Mouse (Mus musculus) forebrain, embryonic 16.5 days (tissue): ENCODE measurements around the gene Adgra3. TPM values are rescaled to one million over a fixed set of nuclear protein-coding genes. Genes with fewer than 3 reads are reported as not detected.

Source experiments
- ATAC-seq: fragments of 200-750 bp; cut with Nextera tagmentation; 2 replicates; pipeline ENCODE4 v1.8.0; 2017; ENCODE audit warnings: mild to moderate bottlenecking, moderate library complexity
- H3K27ac ChIP-seq: fragments of 300-500 bp; sonication (generic); 2 replicates; pipeline ENCODE4 v1.5.1; 2014; ENCODE audit warnings: low read length, control low read depth
- H3K27me3 ChIP-seq: fragments of 300-500 bp; sonication (generic); replicated peaks from 2 replicates; pipeline ENCODE4 v1.6.1; 2014; ENCODE audit warnings: low read length; ENCODE audit not compliant: control insufficient read depth, insufficient read depth
- H3K36me3 ChIP-seq: fragments of 300-500 bp; sonication (generic); 2 replicates; pipeline ENCODE4 v1.6.1; 2014; ENCODE audit not compliant: control insufficient read depth, insufficient read depth
- H3K4me1 ChIP-seq: fragments of 300-500 bp; sonication (generic); replicated peaks from 2 replicates; pipeline ENCODE4 v1.6.1; 2014; ENCODE audit warnings: low read length; ENCODE audit not compliant: control insufficient read depth, insufficient read depth
- H3K4me2 ChIP-seq: fragments of 300-500 bp; sonication (generic); 2 replicates; pipeline ENCODE4 v1.6.1; 2014; ENCODE audit warnings: mild to moderate bottlenecking, low read length, control low read depth
- H3K4me3 ChIP-seq: fragments of 300-500 bp; sonication (generic); replicated peaks from 2 replicates; pipeline ENCODE4 v1.5.1; 2014; ENCODE audit warnings: mild to moderate bottlenecking, low read length, control low read depth
- H3K9ac ChIP-seq: fragments of 300-500 bp; sonication (generic); replicated peaks from 2 replicates; pipeline ENCODE4 v1.6.1; 2014; ENCODE audit warnings: low read depth, low read length, control low read depth
- H3K9me3 ChIP-seq: fragments of 300-500 bp; sonication (generic); 2 replicates; pipeline ENCODE4 v1.6.1; 2016; ENCODE audit warnings: low read length; ENCODE audit not compliant: control insufficient read depth
- WGBS: fragments of 180-500 bp; shearing (Covaris S2); extraction: QIAGEN DNeasy Blood & Tissue Kit; methylation state at CpG from one replicate; pipeline ENCODE4 v1.1.7; 2014; 5-methylcytosine and 5-hydroxymethylcytosine counted together
- polyA plus RNA-seq: library from polyadenylated mRNA; unstranded; fragments of >200 nt; fragmentation: Nextera tagmentation; extraction: Ambion mirVana; gene quantifications from 2 replicates; pipeline ENCODE4 v1.2.1, GENCODE M21; 2015

Gene Adgra3
- 18.5 and 19.6 TPM in 2 replicates for polyA plus RNA-seq

- Histone ChIP-seq H3K4me3 (peak within 1 kb of the TSS; percentile 62), H3K27me3 (no peaks in the 10 kb centered on the region), H3K36me3 (no peaks in the 10 kb centered on the region), H3K9ac (peak within 1 kb of the TSS; percentile 85), H3K9me3 (no peaks in the 10 kb centered on the region), H3K4me1 (peaks cover 21% of the 10 kb centered on the region), H3K4me2 (peak within 1 kb of the TSS; percentile 73), H3K27ac (peak within 1 kb of the TSS; percentile 67)
- ATAC-seq = peak; percentile 89
- WGBS = under 1% methylated on average over 74 of the region's 113 CpGs
These were observed at the start of gene Adgra3 for GRCm38 (mm10) chr5:50058421-50059286. Gene Adgra3, minus strand, starts transcription at chr5:50059006.

DNA sequence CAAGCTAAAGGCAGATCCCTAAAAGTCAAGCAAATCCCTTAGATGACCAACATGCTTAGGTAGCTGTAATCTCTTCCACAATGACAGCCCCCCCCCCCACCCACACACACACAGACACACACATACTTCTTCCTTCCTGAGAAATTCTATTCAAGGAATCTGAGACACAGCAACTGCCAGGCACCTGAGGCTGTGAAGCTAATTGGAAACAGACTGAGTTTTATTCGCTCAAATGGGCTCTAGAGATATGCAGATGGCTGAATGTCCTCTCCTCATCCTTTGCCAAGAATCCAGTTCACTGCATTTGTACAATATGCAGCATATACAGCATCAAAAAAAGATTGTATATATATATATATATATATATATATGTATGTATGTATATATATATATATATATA is 24.6 kb upstream of the Adgra3 start:
- no peaks in the 10 kb centered on the region for H3K4me1 ChIP-seq
- H3K4me2 ChIP-seq = no peak overlapping the region
- no peak overlapping the region for H3K27ac ChIP-seq
- WGBS = 67% methylated on average over 1 of the region's 1 CpGs
- H3K36me3 ChIP-seq = no peaks in the 10 kb centered on the region
- H3K4me3 ChIP-seq = no peak overlapping the region
- H3K9ac ChIP-seq = no peak overlapping the region
- ATAC-seq = no peak
- no peaks in the 10 kb centered on the region for H3K27me3 ChIP-seq
- no peaks in the 10 kb centered on the region for H3K9me3 ChIP-seq

GRCm38 (mm10) chr5:50074245-50074644 is 15.4 kb upstream of the Adgra3 start:
- H3K4me1 ChIP-seq = no peaks in the 10 kb centered on the region
- ATAC-seq = no peak
- no peaks in the 10 kb centered on the region for H3K27me3 ChIP-seq
- H3K27ac ChIP-seq = no peak overlapping the region
- no peak overlapping the region for H3K4me2 ChIP-seq
- no peak overlapping the region for H3K4me3 ChIP-seq
- no peak overlapping the region for H3K9ac ChIP-seq
- no peaks in the 10 kb centered on the region for H3K9me3 ChIP-seq
- no peaks in the 10 kb centered on the region for H3K36me3 ChIP-seq

DNA sequence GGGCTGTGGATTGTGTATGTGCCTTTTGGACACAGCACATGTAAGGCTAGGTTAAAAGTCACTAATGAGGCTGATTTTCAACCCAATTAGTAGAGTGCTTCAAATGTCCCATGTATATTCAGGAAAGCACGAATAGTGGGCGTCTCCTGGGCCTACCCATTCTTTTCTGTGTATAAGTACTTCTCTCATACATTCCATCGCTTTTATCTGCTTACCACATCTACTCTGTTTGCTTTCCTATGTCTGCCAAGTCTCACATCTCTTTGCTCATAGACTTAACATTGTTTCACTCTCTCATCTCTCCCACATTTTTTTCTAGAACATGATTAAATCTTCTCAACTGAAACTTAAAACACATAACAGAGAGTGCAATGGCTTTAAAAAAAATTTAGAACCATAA is 5.4 kb upstream of the Adgra3 start:
- WGBS = 83% methylated on average over 3 of the region's 3 CpGs
- no peak overlapping the region for H3K9ac ChIP-seq
- no peaks in the 10 kb centered on the region for H3K27me3 ChIP-seq
- ATAC-seq = no peak
- no peaks in the 10 kb centered on the region for H3K9me3 ChIP-seq
- H3K4me3 ChIP-seq = no peak overlapping the region
- no peaks in the 10 kb centered on the region for H3K36me3 ChIP-seq
- no peak overlapping the region for H3K27ac ChIP-seq
- 0 out of 2 replicates have a peak, but pooled peaks cover 5% of the 10 kb centered on the region for H3K4me1 ChIP-seq
- H3K4me2 ChIP-seq = no peak overlapping the region

GRCm38 (mm10) chr5:50059586-50059985 is 780 bp upstream of the Adgra3 start:
- no peaks in the 10 kb centered on the region for H3K9me3 ChIP-seq
- no peak overlapping the region for H3K9ac ChIP-seq
- no peaks in the 10 kb centered on the region for H3K27me3 ChIP-seq
- no peak for ATAC-seq
- H3K4me2 ChIP-seq = peak overlapping the region; percentile 73
- H3K36me3 ChIP-seq = no peaks in the 10 kb centered on the region
- peaks cover 21% of the 10 kb centered on the region for H3K4me1 ChIP-seq
- WGBS = 89% methylated on average over 7 of the region's 7 CpGs
- H3K27ac ChIP-seq = no peak overlapping the region
- no peak overlapping the region for H3K4me3 ChIP-seq

- H3K4me1 ChIP-seq = peaks cover 21% of the 10 kb centered on the region
- H3K9me3 ChIP-seq = no peaks in the 10 kb centered on the region
- ATAC-seq = no peak; the same call in 1 of the 2 replicates
- under 1% methylated on average over 26 of the region's 26 CpGs for WGBS
- H3K36me3 ChIP-seq = no peaks in the 10 kb centered on the region
- H3K4me3 ChIP-seq = peak overlapping the region; percentile 62
- no peaks in the 10 kb centered on the region for H3K27me3 ChIP-seq
- H3K9ac ChIP-seq = peak overlapping the region; percentile 85
- H3K4me2 ChIP-seq = peak overlapping the region; percentile 73
- H3K27ac ChIP-seq = no peak overlapping the region; the same call in 1 of the 2 replicates
These were observed 990 bp downstream of the Adgra3 start for GRCm38 (mm10) chr5:50057612-50058420.

DNA sequence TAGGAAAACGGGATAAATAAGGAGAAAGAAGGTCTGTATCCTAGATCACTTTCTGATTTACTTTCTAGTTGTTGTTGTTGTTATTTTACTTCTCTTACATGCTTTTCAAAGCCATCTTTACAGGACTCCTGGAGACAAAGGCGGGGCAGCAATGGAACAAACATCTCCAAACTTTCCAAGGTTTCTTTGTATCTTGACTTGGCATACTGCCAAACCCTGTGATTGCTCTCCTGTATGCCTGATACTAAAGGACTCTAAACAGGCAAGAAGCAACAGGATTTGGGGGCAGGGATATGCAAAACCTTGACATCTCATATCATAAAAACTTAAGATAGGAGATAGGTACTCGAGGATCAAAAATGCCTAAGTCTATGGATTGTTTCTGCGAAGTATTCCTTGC is 6.3 kb downstream of the Adgra3 start:
- ATAC-seq = peak; percentile 26; the same call in 1 of the 2 replicates
- H3K4me3 ChIP-seq = no peak overlapping the region
- H3K27me3 ChIP-seq = no peaks in the 10 kb centered on the region
- no peaks in the 10 kb centered on the region for H3K9me3 ChIP-seq
- H3K36me3 ChIP-seq = no peaks in the 10 kb centered on the region
- no peak overlapping the region for H3K4me2 ChIP-seq
- H3K27ac ChIP-seq = no peak overlapping the region
- peaks cover 32% of the 10 kb centered on the region for H3K4me1 ChIP-seq
- 42% methylated on average over 4 of the region's 4 CpGs for WGBS
- H3K9ac ChIP-seq = no peak overlapping the region

DNA sequence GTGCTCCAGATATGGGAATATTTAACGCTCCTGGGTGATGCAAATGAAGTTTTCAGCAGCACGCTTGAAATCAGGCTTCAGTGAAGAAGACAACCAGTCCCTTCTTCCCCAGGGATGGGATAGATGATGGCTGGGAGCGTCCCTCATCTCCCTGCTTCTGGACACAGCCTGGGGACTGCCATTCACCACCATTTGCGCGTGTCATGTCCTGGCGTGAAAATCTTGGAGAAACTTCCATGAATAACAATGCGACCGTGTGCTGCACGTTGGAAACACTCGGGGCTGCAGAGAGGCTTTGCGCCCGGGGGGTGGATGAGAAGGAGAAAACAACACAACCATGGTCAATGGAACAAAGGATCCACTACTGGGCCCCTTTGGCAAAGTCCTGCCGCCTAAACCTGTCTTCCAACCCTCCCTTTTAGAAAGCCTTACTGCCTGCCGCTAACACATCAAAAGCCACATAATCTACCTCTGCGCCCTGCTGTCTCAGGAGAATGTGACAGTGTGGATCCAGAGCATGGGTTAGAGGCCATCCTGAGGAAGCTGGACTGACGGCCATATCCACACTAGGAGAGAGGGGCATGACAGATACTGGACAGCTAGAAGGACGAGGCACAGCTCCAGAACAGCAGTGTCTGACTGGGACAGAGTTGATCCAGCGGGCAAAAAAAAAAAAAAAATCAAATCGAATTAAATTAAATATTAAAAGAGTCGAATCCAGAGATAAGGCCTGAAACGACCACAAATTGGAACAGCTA is 8.0 kb downstream of the Adgra3 start:
- no peak overlapping the region for H3K4me3 ChIP-seq
- no peak overlapping the region for H3K4me2 ChIP-seq
- no peak overlapping the region for H3K27ac ChIP-seq
- peaks cover 20% of the 10 kb centered on the region for H3K4me1 ChIP-seq
- H3K9me3 ChIP-seq = no peaks in the 10 kb centered on the region
- no peaks in the 10 kb centered on the region for H3K27me3 ChIP-seq
- H3K36me3 ChIP-seq = no peaks in the 10 kb centered on the region
- no peak overlapping the region for H3K9ac ChIP-seq
- ATAC-seq = peak; percentile 31; the same call in 1 of the 2 replicates
- 37% methylated on average over 21 of the region's 21 CpGs for WGBS

GRCm38 (mm10) chr5:50050037-50050436 is 8.8 kb downstream of the Adgra3 start:
- H3K9ac ChIP-seq = no peak overlapping the region
- no peak overlapping the region for H3K4me3 ChIP-seq
- H3K4me1 ChIP-seq = peaks cover 20% of the 10 kb centered on the region
- peak; percentile 34; the same call in 1 of the 2 replicates for ATAC-seq
- H3K9me3 ChIP-seq = no peaks in the 10 kb centered on the region
- H3K4me2 ChIP-seq = no peak overlapping the region
- no peak overlapping the region for H3K27ac ChIP-seq
- no peaks in the 10 kb centered on the region for H3K36me3 ChIP-seq
- WGBS = 25% methylated on average over 3 of the region's 3 CpGs
- no peaks in the 10 kb centered on the region for H3K27me3 ChIP-seq
